Mouse (Mus musculus): ENCODE measurements around the gene Aqp6.

GRCm38 (mm10) chr15:99634702-99635101, 33.5 kb downstream of the Aqp6 start:
- no peak for TF ChIP-seq EP300 (IDR thresholded peaks at IDR 0.05)
- no peak for TF ChIP-seq CTCF (IDR thresholded peaks at IDR 0.05)

Measured in lung, postnatal 0 days (tissue).